Mouse (Mus musculus): Measurements from ENCODE around the gene Adamts3. TPM values are rescaled to one million over a fixed set of nuclear protein-coding genes. Genes with fewer than 3 reads are reported as not detected.
A peak's percentile ranks its signal among the peaks of the same experiment; 100 is the strongest.

Adamts3 gene
- polyA plus RNA-seq, 1 experiment = 7.9 TPM

- DNase-seq (ENCODE audit: low read depth) = peak; percentile 90
- TF ChIP-seq POLR2A (IDR thresholded peaks at IDR 0.05; ENCODE audit: borderline replicate concordance, extremely low read depth, insufficient read depth, insufficient read length, poor library complexity, severe bottlenecking) (no peak), CTCF (IDR thresholded peaks at IDR 0.05; ENCODE audit: borderline replicate concordance, extremely low read depth, insufficient read depth, insufficient read length) (no peak)
Observed at GRCm38 (mm10) chr5:89631599-89631998, 251.5 kb downstream of the Adamts3 start.
